Mouse (Mus musculus): ENCODE results near the gene Zmynd11.

DNA sequence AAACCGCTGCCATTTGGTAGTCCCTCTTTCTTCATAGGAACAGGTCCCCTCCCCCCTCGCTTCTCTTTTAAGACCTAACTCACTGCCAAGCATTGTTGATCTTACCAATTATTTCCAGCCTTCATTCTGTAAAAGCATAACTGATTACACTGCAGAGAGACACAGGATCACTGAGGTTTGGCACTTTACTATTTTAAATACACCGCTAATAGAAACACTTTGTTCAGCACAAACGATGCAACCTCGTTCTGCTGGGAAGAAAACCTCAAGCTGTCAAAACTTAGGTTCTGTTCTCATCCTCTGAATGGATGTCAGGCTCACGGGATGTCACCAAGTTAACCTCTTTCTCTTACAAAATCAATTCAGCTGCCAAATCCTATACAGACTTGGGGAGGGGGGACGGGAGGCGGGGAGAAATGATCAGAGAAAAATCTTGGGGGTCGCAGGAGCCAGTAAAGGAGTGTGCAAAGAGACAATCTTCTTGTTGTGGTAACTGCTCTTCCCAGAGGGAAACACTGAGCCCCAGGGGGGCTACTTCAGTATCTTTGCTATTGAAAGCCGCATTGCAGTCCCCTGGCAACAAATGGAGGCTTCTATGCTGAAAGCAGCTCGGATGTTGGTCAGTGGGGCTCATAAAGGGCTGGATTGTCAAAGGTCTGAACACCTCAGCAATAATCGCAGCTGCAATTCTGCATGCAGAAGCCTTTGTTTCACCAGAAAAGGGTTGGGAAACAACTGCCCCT is 30.9 kb upstream of the Zmynd11 start:
- no peak for TF ChIP-seq CTCF (IDR thresholded peaks at IDR 0.05; ENCODE audit: borderline replicate concordance, insufficient read depth, low read depth, low read length)
- no peak for TF ChIP-seq POLR2A (IDR thresholded peaks at IDR 0.05; ENCODE audit: borderline replicate concordance, insufficient read depth, low read length)

Data from cerebellum, adult 2 months (tissue).